ENCODE assay signal across 8 mouse cellular contexts in genomic region chr19:44237471-44238006, GRCm38 (mm10). TPM values are rescaled to one million over a fixed set of nuclear protein-coding genes. Genes with fewer than 3 reads are reported as not detected.
A peak's percentile ranks its signal among the peaks of the same experiment; 100 is the strongest.
DNase-seq lines count a peak whose midpoint lies in the region; ATAC-seq lines count a peak whose summit lies in the region.

No protein-coding gene starts in this region.

- H3K4me2 ChIP-seq in forebrain, embryonic 16.5 days (ENCODE audit: low read length) = peak overlapping the region; percentile 50

- ATAC-seq in frontal cortex, adult (ENCODE audit: low TSS enrichment) = peak; percentile 72
- ATAC-seq in forebrain, embryonic 16.5 days = no peak

- no peak for DNase-seq in frontal cortex, postnatal 25 days (ENCODE audit: low spot score in 2 of 2)
- peak; percentile 78 for DNase-seq in ES-CJ7 (ENCODE audit: low read depth, low spot score)
- DNase-seq in mesoderm, embryonic 11.5 days (ENCODE audit: low read depth, low spot score) = peak; percentile 12
- DNase-seq in adrenal gland, adult (ENCODE audit: inconsistent age in 2 of 2, low spot score in 1 of 2) = no peak
- DNase-seq in layer of hippocampus, adult 18-20 months (ENCODE audit: low spot score in 2 of 2) = no peak
- DNase-seq in spleen, postnatal 10 days (ENCODE audit: low spot score in 2 of 2) = no peak

- no peaks in the 10 kb centered on the region for H3K27me3 ChIP-seq in forebrain, embryonic 16.5 days (replicated peaks; ENCODE audit: control insufficient read depth, insufficient read depth, low read length)

- H3K27ac ChIP-seq in forebrain, embryonic 16.5 days (ENCODE audit: low read length) = no peak overlapping the region

- H3K4me1 ChIP-seq in forebrain, embryonic 16.5 days (replicated peaks; ENCODE audit: control insufficient read depth, insufficient read depth, low read length) = no peaks in the 10 kb centered on the region

- H3K9ac ChIP-seq in forebrain, embryonic 16.5 days (replicated peaks; ENCODE audit: low read depth, low read length) = no peak overlapping the region; the same call in 1 of the 2 replicates

- no peaks in the 10 kb centered on the region for H3K9me3 ChIP-seq in forebrain, embryonic 16.5 days (ENCODE audit: control insufficient read depth, low read length)

- WGBS in forebrain, embryonic 16.5 days = 18% methylated on average over 19 of the region's 19 CpGs

- H3K36me3 ChIP-seq in forebrain, embryonic 16.5 days (ENCODE audit: control insufficient read depth, insufficient read depth) = no peaks in the 10 kb centered on the region

- H3K4me3 ChIP-seq in forebrain, embryonic 16.5 days (replicated peaks; ENCODE audit: low read length) = peak overlapping the region; percentile 31

RNA-seq across cellular contexts. Expression of gene Scd3, which starts 34.5 kb away (rescaled TPM):
- 1.8 and 2.1 TPM in 2 replicates for polyA plus RNA-seq in forebrain, embryonic 16.5 days (2015; fragmentation: Nextera tagmentation; extraction: Ambion mirVana)
- 1 to 10 TPM; 2.4 to 3.3 TPM for total RNA-seq in layer of hippocampus, adult 18-20 months (2021)

RNA-seq across cellular contexts. Expression of gene Pkd2l1, which starts 45.3 kb away (rescaled TPM):
- polyA plus RNA-seq in forebrain, embryonic 16.5 days (2015; fragmentation: Nextera tagmentation; extraction: Ambion mirVana) = not detected in 2 replicates
- under 1 TPM; 0.25 to 0.30 TPM for total RNA-seq in layer of hippocampus, adult 18-20 months (2021)

RNA-seq across cellular contexts. Expression of gene Scd2, which starts 55.9 kb away (rescaled TPM):
- 290 and 318 TPM in 2 replicates for polyA plus RNA-seq in forebrain, embryonic 16.5 days (2015; fragmentation: Nextera tagmentation; extraction: Ambion mirVana)
- 100 to 1,000 TPM; 656 to 658 TPM for total RNA-seq in layer of hippocampus, adult 18-20 months (2021)

Comparison
In these comparisons a context has a peak if more than half of its experiments do, and no peak if none do; other contexts are left out.
1. DNase-seq: peak in ES-CJ7 (single experiment) and mesoderm, embryonic 11.5 days (single experiment); none in frontal cortex, postnatal 25 days (0 of 2), adrenal gland, adult (0 of 2), layer of hippocampus, adult 18-20 months (0 of 2) and spleen, postnatal 10 days (0 of 2).